Mouse (Mus musculus): ENCODE measurements around the gene Stxbp1. TPM values are rescaled to one million over a fixed set of nuclear protein-coding genes. Genes with fewer than 3 reads are reported as not detected.

Gene Stxbp1
- polyA plus RNA-seq, 1 experiment from 2014 or later, result 22.3 TPM

- Histone ChIP-seq H3K4me3 (no peak overlapping the region), H3K27ac (peak overlapping the region; percentile 94), H3K36me3 (no peaks in the 10 kb centered on the region), H3K9ac (no peak overlapping the region), H3K27me3 (no peaks in the 10 kb centered on the region), H3K4me1 (peaks cover 46% of the 10 kb centered on the region), H3K4me2 (peak overlapping the region; percentile 35), H3K9me3 (no peaks in the 10 kb centered on the region)
- WGBS, result 26% methylated on average over 8 of the region's 8 CpGs
- ATAC-seq (ENCODE audit: borderline replicate concordance, extremely low read depth, low FRiP score, low TSS enrichment), result peak; percentile 37
Measured at GRCm38 (mm10) chr2:32870275-32871100, 23.4 kb upstream of the Stxbp1 start.

- Histone ChIP-seq H3K4me2 (peak overlapping the region; percentile 35; the same call in 1 of the 2 replicates), H3K27me3 (no peaks in the 10 kb centered on the region), H3K4me1 (peaks cover 41% of the 10 kb centered on the region), H3K4me3 (no peak overlapping the region), H3K36me3 (no peaks in the 10 kb centered on the region), H3K9ac (no peak overlapping the region), H3K9me3 (no peaks in the 10 kb centered on the region), H3K27ac (peak overlapping the region; percentile 94)
- ATAC-seq (ENCODE audit: borderline replicate concordance, extremely low read depth, low FRiP score, low TSS enrichment), result no peak
- WGBS, result 33% methylated on average over 6 of the region's 6 CpGs
Measured at GRCm38 (mm10) chr2:32869721-32870274, 22.8 kb upstream of the Stxbp1 start.

GRCm38 (mm10) chr2:32867354-32867753 lies 20.3 kb upstream of the Stxbp1 start:
- H3K27ac ChIP-seq, result no peak overlapping the region
- peaks cover 27% of the 10 kb centered on the region for H3K4me1 ChIP-seq
- no peaks in the 10 kb centered on the region for H3K36me3 ChIP-seq
- no peak overlapping the region for H3K4me3 ChIP-seq
- no peak overlapping the region for H3K9ac ChIP-seq
- H3K27me3 ChIP-seq, result no peaks in the 10 kb centered on the region
- 65% methylated on average over 4 of the region's 4 CpGs for WGBS
- no peak for ATAC-seq (ENCODE audit: borderline replicate concordance, extremely low read depth, low FRiP score, low TSS enrichment)
- H3K4me2 ChIP-seq, result no peak overlapping the region
- H3K9me3 ChIP-seq, result no peaks in the 10 kb centered on the region

GRCm38 (mm10) chr2:32864755-32865154 lies 17.7 kb upstream of the Stxbp1 start:
- ATAC-seq (ENCODE audit: borderline replicate concordance, extremely low read depth, low FRiP score, low TSS enrichment), result no peak

GRCm38 (mm10) chr2:32863317-32863716 lies 16.3 kb upstream of the Stxbp1 start:
- H3K4me3 ChIP-seq, result no peak overlapping the region
- H3K27ac ChIP-seq, result no peak overlapping the region
- no peaks in the 10 kb centered on the region for H3K27me3 ChIP-seq
- H3K9me3 ChIP-seq, result no peaks in the 10 kb centered on the region
- H3K4me2 ChIP-seq, result no peak overlapping the region
- 79% methylated on average over 3 of the region's 3 CpGs for WGBS
- no peaks in the 10 kb centered on the region for H3K36me3 ChIP-seq
- ATAC-seq (ENCODE audit: borderline replicate concordance, extremely low read depth, low FRiP score, low TSS enrichment), result no peak
- H3K9ac ChIP-seq, result no peak overlapping the region
- 0 out of 2 replicates have a peak, but pooled peaks cover 6% of the 10 kb centered on the region for H3K4me1 ChIP-seq

More at GRCm38 (mm10) chr2:32864755-32865154, 17.7 kb upstream of the Stxbp1 start:
- Histone ChIP-seq H3K4me2 (no peak overlapping the region), H3K4me3 (no peak overlapping the region), H3K9me3 (no peaks in the 10 kb centered on the region), H3K9ac (no peak overlapping the region), H3K4me1 (peaks cover 11% of the 10 kb centered on the region; the same call in 1 of the 2 replicates), H3K27me3 (no peaks in the 10 kb centered on the region), H3K36me3 (no peaks in the 10 kb centered on the region), H3K27ac (no peak overlapping the region)
- WGBS, result 65% methylated on average over 2 of the region's 2 CpGs

GRCm38 (mm10) chr2:32860799-32861198 lies 13.8 kb upstream of the Stxbp1 start:
- Histone ChIP-seq H3K36me3 (no peaks in the 10 kb centered on the region), H3K9ac (no peak overlapping the region), H3K4me3 (no peak overlapping the region), H3K27ac (no peak overlapping the region), H3K4me2 (no peak overlapping the region), H3K27me3 (no peaks in the 10 kb centered on the region), H3K9me3 (no peaks in the 10 kb centered on the region), H3K4me1 (no peaks in the 10 kb centered on the region)
- ATAC-seq (ENCODE audit: borderline replicate concordance, extremely low read depth, low FRiP score, low TSS enrichment), result no peak
- WGBS, result 84% methylated on average over 8 of the region's 8 CpGs

GRCm38 (mm10) chr2:32859622-32860012 lies 12.6 kb upstream of the Stxbp1 start:
- Histone ChIP-seq H3K36me3 (no peaks in the 10 kb centered on the region), H3K4me1 (no peaks in the 10 kb centered on the region), H3K4me3 (no peak overlapping the region), H3K27ac (no peak overlapping the region), H3K4me2 (no peak overlapping the region), H3K9me3 (no peaks in the 10 kb centered on the region), H3K9ac (no peak overlapping the region), H3K27me3 (no peaks in the 10 kb centered on the region)
- ATAC-seq (ENCODE audit: borderline replicate concordance, extremely low read depth, low FRiP score, low TSS enrichment), result no peak
- 75% methylated on average over 5 of the region's 5 CpGs for WGBS

GRCm38 (mm10) chr2:32859010-32859621 lies 12.1 kb upstream of the Stxbp1 start:
- Histone ChIP-seq H3K4me3 (no peak overlapping the region), H3K4me2 (no peak overlapping the region), H3K4me1 (0 out of 2 replicates have a peak, but pooled peaks cover under 1% of the 10 kb centered on the region), H3K27me3 (no peaks in the 10 kb centered on the region), H3K9ac (no peak overlapping the region), H3K36me3 (no peaks in the 10 kb centered on the region), H3K9me3 (no peaks in the 10 kb centered on the region), H3K27ac (no peak overlapping the region)
- 39% methylated on average over 10 of the region's 10 CpGs for WGBS
- no peak for ATAC-seq (ENCODE audit: borderline replicate concordance, extremely low read depth, low FRiP score, low TSS enrichment)

- H3K36me3 ChIP-seq, result no peaks in the 10 kb centered on the region
- no peaks in the 10 kb centered on the region for H3K9me3 ChIP-seq
- H3K4me2 ChIP-seq, result no peak overlapping the region
- H3K4me3 ChIP-seq, result no peak overlapping the region
- under 1% methylated on average over 7 of the region's 7 CpGs for WGBS
- H3K4me1 ChIP-seq, result 0 out of 2 replicates have a peak, but pooled peaks cover 3% of the 10 kb centered on the region
- H3K9ac ChIP-seq, result no peak overlapping the region
- 0 out of 2 replicates have a peak, but pooled peaks cover 1% of the 10 kb centered on the region for H3K27me3 ChIP-seq
- peak; percentile 69; the same call in 1 of the 2 replicates for ATAC-seq (ENCODE audit: borderline replicate concordance, extremely low read depth, low FRiP score, low TSS enrichment)
- H3K27ac ChIP-seq, result no peak overlapping the region
Measured at GRCm38 (mm10) chr2:32857584-32857983, 10.5 kb upstream of the Stxbp1 start.

- WGBS, result 43% methylated on average over 5 of the region's 5 CpGs
- peaks cover 3% of the 10 kb centered on the region; the same call in 1 of the 2 replicates for H3K4me1 ChIP-seq
- H3K27me3 ChIP-seq, result peaks cover 15% of the 10 kb centered on the region; the same call in 1 of the 2 replicates
- H3K4me2 ChIP-seq, result no peak overlapping the region
- no peak overlapping the region for H3K27ac ChIP-seq
- H3K36me3 ChIP-seq, result no peaks in the 10 kb centered on the region
- H3K4me3 ChIP-seq, result no peak overlapping the region
- H3K9ac ChIP-seq, result 0 out of 2 replicates have a peak overlapping the region, but pooled peaks have one; percentile 4
- H3K9me3 ChIP-seq, result no peaks in the 10 kb centered on the region
- 0 out of 2 replicates have a peak, but pooled peaks have one; percentile 7 for ATAC-seq (ENCODE audit: borderline replicate concordance, extremely low read depth, low FRiP score, low TSS enrichment)
Measured at GRCm38 (mm10) chr2:32855790-32856465, 8.9 kb upstream of the Stxbp1 start.

- H3K36me3 ChIP-seq, result no peaks in the 10 kb centered on the region
- H3K27ac ChIP-seq, result no peak overlapping the region
- peaks cover 15% of the 10 kb centered on the region; the same call in 1 of the 2 replicates for H3K27me3 ChIP-seq
- peaks cover 3% of the 10 kb centered on the region; the same call in 1 of the 2 replicates for H3K4me1 ChIP-seq
- 0 out of 2 replicates have a peak overlapping the region, but pooled peaks have one; percentile 4 for H3K9ac ChIP-seq
- no peak overlapping the region for H3K4me3 ChIP-seq
- 52% methylated on average over 7 of the region's 7 CpGs for WGBS
- H3K4me2 ChIP-seq, result no peak overlapping the region
- H3K9me3 ChIP-seq, result no peaks in the 10 kb centered on the region
- no peak for ATAC-seq (ENCODE audit: borderline replicate concordance, extremely low read depth, low FRiP score, low TSS enrichment)
Measured at GRCm38 (mm10) chr2:32855046-32855785, 8.2 kb upstream of the Stxbp1 start.

Data from lung, embryonic 15.5 days (tissue).